Mouse (Mus musculus) granulocyte monocyte progenitor cell, adult 5-6 weeks (primary cell): ENCODE results near the gene Acvr2b. TPM values are rescaled to one million over a fixed set of nuclear protein-coding genes. Genes with fewer than 3 reads are reported as not detected.
"Not testable (repeated sequence)": the region's sequence is repeated elsewhere in the genome, so short reads cannot be mapped to it uniquely, and the experiment has no call there.

Experiments
- ATAC-seq: replicated peaks from 2 replicates; pipeline ENCODE4 v1.8.0; 2016; ENCODE audit warnings: mild to moderate bottlenecking, moderate TSS enrichment, inconsistent platforms; ENCODE audit not compliant: poor library complexity, severe bottlenecking
- total RNA-seq, 2 experiments: library from RNA; stranded (forward) in 1 of 2; stranded (reverse) in 1 of 2; fragments of 200-712, 200-1000 nt in 1 of 2; fragments of >200 nt in 1 of 2; fragmentation: Nextera tagmentation in 1 of 2; gene quantifications; 2 replicates each; pipeline ENCODE4 v1.2.3; 2014 to 2017

Gene Acvr2b
- total RNA-seq (2014; fragmentation: Nextera tagmentation) (2.0 and 2.9 TPM in 2 replicates), total RNA-seq (2017) (0.36 and 0.65 TPM in 2 replicates)

DNA sequence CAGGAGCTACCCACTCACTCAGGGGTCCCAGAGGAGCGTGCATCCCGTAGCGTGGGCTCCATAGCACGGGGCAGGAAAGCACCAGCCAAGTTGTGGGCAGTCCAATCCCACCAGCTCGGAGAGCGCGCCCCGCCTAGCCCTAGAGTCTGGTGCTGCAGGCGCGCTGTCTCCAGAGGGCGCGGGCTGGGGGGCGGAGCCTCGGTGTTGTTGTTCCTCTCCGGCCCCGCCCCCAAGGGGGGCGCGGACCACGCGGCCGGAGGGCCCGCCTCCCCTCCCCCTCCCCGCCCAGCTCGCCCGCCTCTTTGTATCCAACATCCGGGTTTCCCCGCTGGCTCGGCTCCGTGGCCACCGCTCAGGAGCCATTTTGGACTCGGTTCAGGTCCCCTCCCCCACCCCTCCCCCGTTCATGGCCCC lies at the start of gene Acvr2b:
Acvr2b (plus strand) TSS at position 318 of the 414 bp plus-strand sequence.
- peak; percentile 88 for ATAC-seq

DNA sequence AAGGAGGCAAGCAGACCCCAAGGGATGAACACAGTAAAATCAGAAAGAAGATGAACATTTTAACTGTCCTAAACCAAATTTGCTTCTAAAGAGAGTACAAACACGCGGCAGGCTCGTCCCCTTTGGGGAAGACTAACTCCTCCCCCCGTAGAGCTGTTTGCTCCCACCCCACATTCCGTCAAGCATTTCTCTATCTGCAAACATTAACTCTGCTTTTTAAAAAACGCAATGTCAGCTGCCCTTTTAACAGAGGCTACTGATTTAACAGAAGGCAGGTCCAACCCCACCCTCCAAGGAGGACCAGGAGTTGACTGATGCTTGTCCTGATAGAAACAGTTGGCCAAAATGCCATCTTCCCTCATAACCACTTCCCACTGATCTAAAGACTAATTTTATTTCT lies 48.0 kb upstream of the Acvr2b start:
- ATAC-seq, result no peak

DNA sequence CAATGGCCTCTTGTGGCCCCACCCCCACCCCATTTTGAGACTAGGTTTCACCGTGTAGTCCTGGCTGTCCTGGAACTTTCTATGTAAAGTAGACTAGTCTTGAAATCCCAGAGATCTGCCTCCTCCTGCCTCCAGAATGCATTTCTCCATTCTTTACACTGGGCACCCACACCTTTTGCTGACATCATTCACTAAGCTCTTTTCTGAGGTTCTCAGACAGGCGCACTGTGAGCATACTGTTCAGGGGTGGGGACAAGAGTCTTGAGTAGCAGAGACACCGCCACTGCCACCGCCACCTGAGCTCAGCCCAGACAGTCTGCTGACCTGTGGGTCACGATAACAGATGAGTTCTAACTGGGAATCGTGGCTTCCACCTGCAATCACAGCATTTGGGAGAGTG lies 46.0 kb upstream of the Acvr2b start:
- no peak for ATAC-seq

DNA sequence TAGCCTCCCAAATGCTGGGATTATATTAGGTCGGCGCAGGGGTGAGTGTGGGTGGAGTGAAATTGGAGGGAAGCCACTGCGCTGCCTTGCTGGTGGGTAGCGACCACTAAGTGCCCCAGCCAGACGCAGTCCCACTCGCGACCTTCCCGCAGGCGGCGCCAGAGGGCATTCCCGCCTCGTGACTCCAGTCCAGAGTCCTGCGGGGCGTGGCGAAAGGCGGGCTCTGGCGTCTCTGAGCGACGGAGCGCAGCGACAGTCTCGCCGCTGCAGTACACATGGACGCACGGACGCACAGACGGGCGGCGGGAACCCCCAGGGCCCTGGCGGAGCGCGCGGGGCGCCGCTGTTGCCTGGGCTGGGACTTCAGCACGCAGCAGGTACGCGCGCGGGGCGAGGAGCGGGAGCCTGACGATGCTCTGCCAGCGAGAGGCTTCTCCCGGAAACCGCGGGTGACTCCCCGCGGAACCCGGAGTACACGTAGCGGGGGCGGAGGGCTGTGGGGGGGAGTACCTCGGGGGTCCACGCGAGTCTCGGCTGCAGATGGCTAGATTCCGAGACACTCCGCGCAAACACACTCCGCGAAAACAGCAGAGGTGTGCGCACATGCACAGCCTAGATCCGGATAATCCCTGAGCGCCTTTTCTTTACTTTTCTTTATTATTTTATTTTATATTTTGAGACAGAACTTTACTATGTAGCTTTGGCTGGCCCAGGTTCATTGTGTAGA lies 44.4 kb upstream of the Acvr2b start, which contains the start of gene Xylb:
Xylb (plus strand) TSS at position 51 of the 727 bp plus-strand sequence.
- ATAC-seq, result peak; percentile 99

DNA sequence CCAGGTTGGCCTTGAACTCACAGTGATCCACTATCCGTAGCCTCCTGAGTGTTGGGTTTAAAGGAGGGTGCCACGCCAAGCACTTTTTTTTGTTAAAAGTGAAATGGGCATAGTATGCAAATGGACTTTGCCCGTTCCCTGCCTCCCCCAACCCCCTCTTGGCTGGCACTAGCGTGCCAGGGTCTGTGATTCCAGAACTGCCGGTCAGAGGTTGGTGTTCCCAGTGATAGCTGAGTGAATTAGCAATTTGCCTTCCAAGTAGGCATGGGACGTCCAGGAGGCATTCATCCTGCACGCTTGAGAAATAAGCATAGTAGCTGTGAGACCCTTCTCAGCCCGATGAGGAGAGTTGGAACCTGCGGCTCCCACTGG lies 43.9 kb upstream of the Acvr2b start:
- ATAC-seq, result no peak

DNA sequence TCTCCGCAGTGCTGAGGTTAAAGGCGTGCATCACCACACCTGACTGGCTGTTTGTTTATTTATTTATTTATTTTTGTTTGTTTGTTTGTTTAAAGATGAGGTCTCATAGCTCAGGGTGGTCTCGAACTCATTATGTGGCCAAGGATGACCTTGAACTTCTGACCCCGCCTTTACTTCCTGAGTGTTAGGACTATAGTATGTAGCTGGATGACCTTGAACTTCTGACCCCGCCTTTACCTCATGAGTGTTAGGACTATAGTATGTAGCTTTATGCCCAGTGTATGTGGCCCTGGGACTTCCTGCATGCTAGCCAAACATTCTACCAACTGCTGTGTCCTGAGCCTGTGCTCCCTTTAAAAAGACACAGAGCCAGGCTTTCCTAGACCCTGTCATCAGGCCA lies 40.5 kb upstream of the Acvr2b start:
- ATAC-seq, result no peak

DNA sequence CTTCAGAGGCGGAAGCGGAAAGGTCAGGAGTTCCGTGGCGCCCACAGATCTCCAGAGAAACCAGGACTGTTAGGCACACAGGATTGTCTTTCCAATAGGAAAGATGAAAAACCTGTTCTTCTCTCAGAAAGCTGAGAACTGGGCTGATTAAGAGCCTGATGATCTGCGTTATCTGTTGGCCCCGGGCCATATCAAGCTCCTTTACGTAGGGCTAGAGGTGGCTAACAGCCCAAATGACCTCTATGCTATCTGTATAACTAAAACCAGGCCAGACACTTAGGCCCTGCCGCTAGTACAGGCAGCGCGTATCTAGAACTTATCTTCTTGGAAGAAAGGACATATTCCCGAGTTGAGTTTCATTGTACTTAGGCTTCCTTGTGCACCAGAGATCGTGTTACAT lies 38.7 kb upstream of the Acvr2b start:
- no peak for ATAC-seq

DNA sequence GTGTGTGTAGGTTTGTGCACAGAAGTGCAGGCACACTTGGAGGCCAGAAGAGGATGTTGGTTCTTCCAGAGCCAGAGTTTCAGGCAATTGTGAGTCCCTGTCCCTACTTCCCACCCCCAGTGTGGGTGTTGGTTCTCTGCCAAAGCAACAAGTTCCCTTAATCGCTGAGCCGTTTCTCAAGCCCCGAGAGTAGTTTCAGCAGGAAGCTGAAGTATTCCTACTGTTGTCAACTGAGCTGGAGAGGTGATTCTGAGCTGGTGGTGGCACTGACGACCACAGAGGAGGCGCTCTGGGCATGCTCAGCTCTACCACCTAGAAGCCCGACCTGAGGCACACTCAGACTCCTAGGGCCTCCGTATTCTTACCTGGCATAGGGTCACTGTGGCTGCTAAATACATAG lies 36.6 kb upstream of the Acvr2b start, which contains the start of gene Slc22a14:
Slc22a14 (minus strand) TSS at position 270 of the 400 bp plus-strand sequence.
- ATAC-seq, result peak; percentile 89

DNA sequence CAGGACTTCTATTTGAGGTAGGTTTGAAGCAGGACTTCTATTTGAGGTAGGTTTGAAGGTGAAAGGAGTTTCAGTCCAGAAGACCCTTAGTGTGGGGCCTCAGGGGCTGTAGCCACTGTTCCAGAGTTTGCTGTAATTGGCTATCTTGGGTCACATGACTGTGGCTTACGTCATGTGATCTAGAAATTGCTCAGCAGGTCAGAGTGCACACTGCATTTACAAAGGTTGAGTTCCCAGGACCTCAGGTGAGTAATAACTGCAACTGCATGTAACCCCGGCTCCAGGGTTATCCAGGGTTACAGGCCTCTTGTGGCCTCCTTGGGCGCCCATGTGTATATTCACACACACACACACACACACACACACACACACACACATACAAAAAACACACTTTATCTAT lies 33.6 kb upstream of the Acvr2b start:
- ATAC-seq, result no peak

DNA sequence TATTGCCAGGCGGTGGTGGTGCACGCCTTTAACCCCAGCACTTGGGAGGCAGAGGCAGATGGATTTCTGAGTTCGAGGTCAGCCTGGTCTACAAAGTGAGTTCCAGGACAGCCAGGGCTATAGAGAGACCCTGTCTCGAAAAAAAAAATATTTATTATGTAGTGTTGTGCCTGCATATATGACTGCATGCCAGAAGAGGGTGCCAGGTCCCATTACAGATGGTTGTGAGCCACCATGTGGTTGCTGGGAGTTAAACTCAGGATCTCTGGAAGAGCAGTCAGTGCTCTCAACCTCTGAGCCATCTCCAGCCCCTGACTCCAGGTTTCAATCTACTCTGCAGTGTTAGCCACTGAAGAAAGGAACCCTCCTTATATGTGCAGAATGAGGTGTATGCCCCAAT lies 31.1 kb upstream of the Acvr2b start:
- not testable (repeated sequence) for ATAC-seq

DNA sequence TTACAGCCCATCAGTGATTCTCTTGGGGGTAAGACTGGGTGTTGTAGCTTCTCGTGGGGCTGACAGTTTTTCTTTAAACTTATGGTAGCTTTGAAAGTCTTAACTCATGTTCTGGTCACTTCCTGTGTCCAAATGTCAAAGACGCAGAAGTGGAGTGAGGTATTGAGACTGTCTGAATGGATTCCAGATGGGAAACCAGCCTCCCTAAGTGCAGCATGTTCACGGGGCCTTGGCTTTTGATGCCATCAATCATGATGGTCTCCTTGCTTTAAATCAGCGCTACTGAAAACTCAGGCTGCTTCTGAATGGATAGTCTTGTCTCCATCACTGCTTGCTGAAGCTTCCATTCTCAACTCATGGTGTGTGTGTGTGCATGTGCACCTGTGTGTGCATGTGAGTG lies 30.7 kb upstream of the Acvr2b start:
- no peak for ATAC-seq

DNA sequence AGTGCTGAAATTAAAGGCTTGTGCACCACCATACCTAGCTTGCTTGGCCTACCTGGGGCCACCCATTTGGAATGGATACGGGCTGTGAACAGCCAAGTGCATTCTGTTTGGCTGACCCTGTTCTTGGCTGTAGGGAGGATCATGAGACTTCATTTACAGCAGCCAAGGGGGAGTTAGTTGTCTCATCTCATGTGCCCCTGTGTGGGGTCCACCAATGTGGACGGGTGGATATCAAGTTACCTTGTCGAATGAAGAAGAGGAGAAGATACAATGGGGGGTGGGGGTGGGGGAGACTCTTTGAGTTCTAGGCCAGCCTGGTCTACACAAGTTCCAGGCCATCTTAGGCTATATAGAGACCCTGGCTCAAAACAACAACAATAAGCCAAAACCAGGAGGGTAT lies 26.9 kb upstream of the Acvr2b start:
- ATAC-seq, result no peak

DNA sequence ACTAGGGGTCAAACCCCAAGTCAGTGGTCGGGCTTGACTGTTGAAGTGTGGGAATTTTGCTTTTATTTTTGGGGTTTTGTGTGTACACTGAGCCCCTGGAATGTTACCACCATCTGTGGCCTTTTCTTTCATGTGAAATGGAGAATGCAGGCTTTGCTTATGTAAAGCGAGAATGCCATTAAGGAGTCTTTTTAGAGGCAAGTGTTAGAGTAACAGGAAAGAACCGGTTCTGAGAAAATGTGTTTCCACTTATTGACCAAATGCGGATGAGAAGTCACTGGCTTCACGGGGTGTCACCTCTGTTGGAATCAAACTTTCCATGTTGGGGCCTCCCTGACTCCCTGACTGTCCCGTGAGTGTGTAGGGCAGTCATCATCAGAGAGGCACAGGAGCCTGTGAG lies 26.4 kb upstream of the Acvr2b start:
- no peak for ATAC-seq

DNA sequence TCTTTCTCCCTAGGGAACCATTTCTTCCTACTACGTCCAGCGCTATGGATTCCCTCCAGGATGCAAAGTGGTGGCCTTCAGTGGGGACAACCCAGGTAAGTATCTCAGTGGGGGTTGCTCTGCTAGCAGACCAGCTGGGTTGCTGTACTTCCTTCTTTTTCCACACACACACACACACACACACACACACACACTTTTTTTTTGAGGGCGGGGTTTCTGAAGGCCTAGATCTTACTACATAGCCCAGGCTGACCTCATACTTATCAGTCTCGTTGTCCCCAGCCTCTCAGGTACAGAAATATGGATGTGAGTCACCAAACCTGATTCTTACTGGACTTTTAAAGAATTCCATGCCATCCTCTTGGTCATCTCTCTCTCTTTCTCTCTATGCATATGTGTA lies 23.7 kb upstream of the Acvr2b start:
- peak; percentile 71 for ATAC-seq

DNA sequence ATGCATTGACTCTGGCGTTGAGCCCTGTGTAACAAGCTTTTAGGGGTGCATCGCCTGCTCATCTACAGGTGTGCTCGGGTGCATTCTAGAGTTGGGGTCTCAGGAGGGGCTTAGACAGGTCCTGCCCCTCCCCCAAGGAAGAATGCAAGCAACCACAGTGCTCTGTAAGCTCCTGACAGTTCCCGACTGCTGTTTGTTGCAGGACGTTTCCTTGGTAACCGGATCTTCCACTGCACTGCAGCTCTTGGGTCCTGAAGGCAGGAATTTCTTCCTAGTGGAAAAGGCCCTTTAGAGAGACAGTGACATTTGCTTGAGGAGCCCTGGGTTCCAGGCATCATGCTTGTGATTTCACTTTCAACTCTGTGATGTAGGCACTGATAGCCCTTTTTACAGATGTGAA lies 19.3 kb upstream of the Acvr2b start:
- ATAC-seq, result no peak

DNA sequence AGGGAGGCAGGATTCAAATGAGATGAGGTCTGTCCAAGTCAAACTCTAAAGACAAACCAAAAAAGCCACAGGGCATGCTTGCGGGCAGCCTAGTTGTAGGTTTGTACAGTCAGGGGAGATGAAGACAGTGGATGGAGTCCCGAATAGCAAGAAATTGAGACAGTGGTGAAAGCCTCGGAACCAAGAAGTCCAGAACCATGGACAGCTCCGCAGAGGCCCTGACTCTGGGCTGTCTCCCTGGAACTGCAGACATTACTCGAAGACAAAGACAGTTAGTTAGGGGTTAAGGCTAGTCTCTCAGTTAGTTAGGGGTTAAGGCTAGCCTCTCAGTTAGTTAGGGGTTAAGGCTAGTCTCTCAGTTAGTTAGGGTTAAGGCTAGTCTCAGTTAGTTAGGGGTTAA lies 13.0 kb upstream of the Acvr2b start:
- ATAC-seq, result peak; percentile 37; the same call in 1 of the 2 replicates

DNA sequence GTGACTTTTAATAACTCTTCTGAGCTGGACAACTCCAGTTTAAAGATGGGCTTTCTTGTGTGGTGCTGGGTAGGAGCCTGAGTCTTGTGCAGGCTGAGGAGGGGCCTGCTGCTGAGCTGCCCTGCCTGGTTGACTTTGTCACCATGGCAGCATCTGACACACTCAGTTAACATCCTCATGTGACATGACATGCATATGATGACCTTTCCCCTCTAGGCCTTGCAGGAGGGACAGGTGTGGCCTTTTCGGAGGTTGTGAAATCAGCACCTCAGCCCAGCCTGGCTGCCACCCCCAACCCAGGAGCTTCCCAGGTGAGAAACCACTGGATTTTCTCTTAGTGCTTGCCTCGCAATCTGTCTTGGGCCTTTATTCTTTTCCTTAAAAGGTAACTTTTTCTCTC lies 11.7 kb upstream of the Acvr2b start:
- no peak for ATAC-seq

DNA sequence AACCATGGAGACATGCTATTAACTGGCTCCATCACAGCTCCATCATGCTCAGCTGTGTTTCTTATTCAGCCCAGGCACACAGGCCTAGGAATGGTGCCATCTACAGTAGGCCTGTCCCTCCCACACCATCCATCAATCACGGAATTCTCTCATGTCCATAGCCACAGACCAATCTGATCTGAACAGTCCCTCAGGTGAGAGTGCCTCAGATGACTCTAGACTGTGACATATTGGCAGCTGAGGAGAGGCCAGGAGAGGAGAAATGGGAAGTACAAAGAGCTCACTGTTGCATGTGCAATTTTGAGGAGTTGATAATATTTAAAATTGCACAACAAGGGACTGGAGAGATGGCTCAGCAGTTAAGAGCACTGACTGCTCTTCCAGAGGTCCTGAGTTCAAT lies 7.1 kb upstream of the Acvr2b start:
- peak; percentile 50 for ATAC-seq

DNA sequence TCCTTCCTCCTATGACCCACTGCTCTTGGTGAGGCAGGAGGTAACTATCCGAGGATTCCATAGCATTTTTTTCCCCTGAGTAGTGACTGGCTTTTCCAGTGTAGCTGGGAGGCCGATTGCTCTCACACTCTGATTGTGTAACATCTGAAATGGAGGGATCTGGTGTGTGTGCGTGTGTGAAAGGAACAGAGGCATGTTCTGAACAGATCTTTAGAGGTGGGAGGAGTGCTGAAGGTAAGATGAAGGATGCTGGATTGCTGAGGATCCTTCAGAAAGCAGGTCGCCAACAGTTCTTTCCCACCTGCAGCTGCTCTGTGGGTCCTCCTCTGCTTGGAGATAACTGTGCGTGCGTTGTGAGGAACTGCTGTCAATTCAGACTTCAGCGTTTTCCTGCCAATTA lies 567 bp upstream of the Acvr2b start:
- peak; percentile 34 for ATAC-seq

DNA sequence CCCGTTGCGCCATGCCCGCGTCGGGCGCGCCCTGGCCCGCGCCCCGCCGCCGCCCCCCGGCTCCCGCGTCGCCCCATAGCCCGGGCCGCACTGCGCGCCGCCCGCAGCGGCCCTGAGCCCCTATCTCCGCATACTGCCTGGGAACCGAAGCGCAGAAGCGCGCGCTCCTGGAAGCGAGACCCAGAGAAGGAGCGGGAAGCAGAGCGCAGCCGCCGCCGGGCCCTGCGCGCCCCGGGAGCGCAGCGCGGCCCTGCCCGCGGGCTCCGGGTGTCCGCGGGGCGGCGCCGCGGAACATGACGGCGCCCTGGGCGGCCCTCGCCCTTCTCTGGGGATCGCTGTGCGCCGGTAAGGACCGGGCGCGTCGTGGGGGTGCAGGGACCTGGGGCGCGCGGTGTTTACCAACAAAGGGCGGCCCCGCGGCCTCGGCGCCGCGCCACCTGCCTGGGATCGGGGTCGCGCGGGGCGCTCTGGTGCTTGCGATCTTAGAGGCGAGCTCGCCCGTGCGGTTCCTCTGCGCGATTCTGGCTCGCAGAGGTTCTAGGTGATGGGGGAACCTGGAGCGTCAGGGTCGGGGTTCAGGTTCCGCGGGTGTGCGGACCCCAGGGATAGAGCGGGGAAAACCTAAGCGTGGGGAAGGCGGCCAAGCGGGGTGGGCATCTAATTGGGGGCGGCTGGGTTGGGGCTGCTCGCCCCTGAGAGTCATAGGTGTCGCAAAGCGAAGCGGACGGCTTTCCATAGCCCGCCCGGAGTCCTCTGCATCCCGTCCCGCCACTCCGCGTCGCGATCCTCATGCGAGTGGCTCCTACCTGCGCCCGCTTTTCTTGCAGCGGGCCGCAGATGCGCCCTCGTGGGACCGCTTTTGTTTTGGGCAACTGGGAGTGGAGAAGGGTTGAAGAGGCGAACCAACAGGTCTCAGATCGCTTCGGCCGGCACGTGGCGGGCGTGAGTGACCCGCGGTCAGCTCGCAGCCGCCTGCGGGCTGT lies 626 bp downstream of the Acvr2b start:
- ATAC-seq, result peak; percentile 10; the same call in 1 of the 2 replicates

DNA sequence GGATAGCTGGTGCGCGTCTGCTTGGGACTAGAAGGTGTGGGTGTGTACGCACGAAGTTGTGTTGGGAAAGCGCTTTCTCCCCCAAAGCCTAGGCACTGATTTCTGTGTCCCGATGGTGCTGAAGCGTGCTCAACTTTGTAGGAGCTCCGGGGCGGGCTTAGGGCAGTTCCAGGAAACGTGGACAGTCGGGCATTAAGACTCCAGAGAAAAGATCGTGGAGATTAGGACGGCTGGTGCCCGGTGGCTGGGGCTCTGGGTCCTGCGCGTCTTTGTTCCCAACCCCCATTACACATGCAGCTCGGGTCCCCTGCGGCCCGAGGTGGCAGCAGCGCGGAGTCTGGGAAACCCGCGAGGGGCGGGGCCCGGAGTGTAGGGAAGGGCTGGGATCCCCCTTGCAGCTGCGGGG lies 1.3 kb downstream of the Acvr2b start:
- ATAC-seq, result no peak
